Mouse (Mus musculus) spleen, adult 12 weeks (tissue): ENCODE data around the gene Gm10837.

ENCODE experiments used
- DNase-seq: peaks from one replicate; pipeline ENCODE4 v3.0.0; 2022; ENCODE audit warnings: low spot score

Gene Gm10837

GRCm38 (mm10) chr14:122479461-122480109, 10.8 kb upstream of the Gm10837 start:
- no peak for DNase-seq

- DNase-seq, result no peak
Observed at GRCm38 (mm10) chr14:122480355-122480754, 10.0 kb upstream of the Gm10837 start.

- no peak for DNase-seq
Observed at GRCm38 (mm10) chr14:122481181-122481580, 9.2 kb upstream of the Gm10837 start.

GRCm38 (mm10) chr14:122482081-122483023, 8.0 kb upstream of the Gm10837 start:
- DNase-seq, result no peak

GRCm38 (mm10) chr14:122483024-122483385, 7.4 kb upstream of the Gm10837 start:
- DNase-seq, result no peak

- DNase-seq, result no peak
Observed at GRCm38 (mm10) chr14:122483556-122484421, 6.6 kb upstream of the Gm10837 start.

- no peak for DNase-seq
Observed at GRCm38 (mm10) chr14:122484458-122484843, 5.9 kb upstream of the Gm10837 start.

GRCm38 (mm10) chr14:122484844-122485551, 5.4 kb upstream of the Gm10837 start:
- no peak for DNase-seq

- DNase-seq, result no peak
Observed at GRCm38 (mm10) chr14:122485635-122486181, 4.7 kb upstream of the Gm10837 start.

GRCm38 (mm10) chr14:122486611-122487010, 3.8 kb upstream of the Gm10837 start:
- no peak for DNase-seq

- no peak for DNase-seq
Observed at GRCm38 (mm10) chr14:122487366-122487765, 3.0 kb upstream of the Gm10837 start.

GRCm38 (mm10) chr14:122489041-122489440, 1.3 kb upstream of the Gm10837 start:
- DNase-seq, result no peak

GRCm38 (mm10) chr14:122489686-122490414, 536 bp upstream of the Gm10837 start:
- DNase-seq, result no peak

GRCm38 (mm10) chr14:122491521-122491920, 1.1 kb downstream of the Gm10837 start:
- DNase-seq, result no peak

GRCm38 (mm10) chr14:122492015-122492414, 1.6 kb downstream of the Gm10837 start:
- no peak for DNase-seq

GRCm38 (mm10) chr14:122509058-122509457, 18.7 kb downstream of the Gm10837 start:
- no peak for DNase-seq

GRCm38 (mm10) chr14:122511519-122511918, 21.1 kb downstream of the Gm10837 start:
- DNase-seq, result no peak

- DNase-seq, result no peak
Observed at GRCm38 (mm10) chr14:122513511-122514036, 23.2 kb downstream of the Gm10837 start.

- DNase-seq, result no peak
Observed at GRCm38 (mm10) chr14:122528475-122528874, 38.1 kb downstream of the Gm10837 start.
